Mouse (Mus musculus): ENCODE measurements around the gene Irf6.

The Irf6 gene

GRCm38 (mm10) chr1:193156316-193157110 lies 3.6 kb downstream of the Irf6 start:
- no peak for DNase-seq (ENCODE audit: low read depth, low spot score)

GRCm38 (mm10) chr1:193157111-193157492 lies 4.2 kb downstream of the Irf6 start:
- no peak for DNase-seq (ENCODE audit: low read depth, low spot score)

GRCm38 (mm10) chr1:193159163-193159562 lies 6.3 kb downstream of the Irf6 start:
- DNase-seq (ENCODE audit: low read depth, low spot score) = peak; percentile 42

- peak; percentile 45 for DNase-seq (ENCODE audit: low read depth, low spot score)
These were observed 6.7 kb downstream of the Irf6 start for GRCm38 (mm10) chr1:193159613-193160012.

GRCm38 (mm10) chr1:193160317-193161032 lies 7.6 kb downstream of the Irf6 start:
- DNase-seq (ENCODE audit: low read depth, low spot score) = peak; percentile 74

GRCm38 (mm10) chr1:193167746-193168145 lies 14.8 kb downstream of the Irf6 start, which contains the start of gene A130010J15Rik:
A130010J15Rik (plus strand) TSS chr1:193168046.
- DNase-seq (ENCODE audit: low read depth, low spot score) = no peak

- DNase-seq (ENCODE audit: low read depth, low spot score) = no peak
These were observed 16.3 kb downstream of the Irf6 start for GRCm38 (mm10) chr1:193169228-193169627.

- DNase-seq (ENCODE audit: low read depth, low spot score) = peak; percentile 79
These were observed 16.9 kb downstream of the Irf6 start for GRCm38 (mm10) chr1:193169856-193170255.

- DNase-seq (ENCODE audit: low read depth, low spot score) = peak; percentile 100
These were observed 20.3 kb downstream of the Irf6 start for GRCm38 (mm10) chr1:193172991-193173809.

GRCm38 (mm10) chr1:193173810-193174129 lies 20.9 kb downstream of the Irf6 start:
- DNase-seq (ENCODE audit: low read depth, low spot score) = no peak

- peak; percentile 35 for DNase-seq (ENCODE audit: low read depth, low spot score)
These were observed 21.3 kb downstream of the Irf6 start for GRCm38 (mm10) chr1:193174143-193174733.

- DNase-seq (ENCODE audit: low read depth, low spot score) = peak; percentile 65
These were observed 28.2 kb downstream of the Irf6 start for GRCm38 (mm10) chr1:193181104-193181503.

GRCm38 (mm10) chr1:193188257-193188656 lies 35.3 kb downstream of the Irf6 start:
- DNase-seq (ENCODE audit: low read depth, low spot score) = no peak

- peak; percentile 68 for DNase-seq (ENCODE audit: low read depth, low spot score)
These were observed 36.3 kb downstream of the Irf6 start for GRCm38 (mm10) chr1:193189151-193189621.

- peak; percentile 49 for DNase-seq (ENCODE audit: low read depth, low spot score)
These were observed 36.9 kb downstream of the Irf6 start for GRCm38 (mm10) chr1:193189771-193190170.

GRCm38 (mm10) chr1:193191675-193192283 lies 38.9 kb downstream of the Irf6 start:
- peak; percentile 43 for DNase-seq (ENCODE audit: low read depth, low spot score)

- no peak for DNase-seq (ENCODE audit: low read depth, low spot score)
These were observed 41.7 kb downstream of the Irf6 start for GRCm38 (mm10) chr1:193194416-193195140.

GRCm38 (mm10) chr1:193195169-193195810 lies 42.4 kb downstream of the Irf6 start:
- DNase-seq (ENCODE audit: low read depth, low spot score) = no peak

GRCm38 (mm10) chr1:193197494-193198205 lies 44.7 kb downstream of the Irf6 start:
- no peak for DNase-seq (ENCODE audit: low read depth, low spot score)

Data from CD4-positive, CD25-positive, alpha-beta regulatory T cell, adult 2 months (primary cell).